Mouse (Mus musculus): Measurements from ENCODE around the gene Plcxd3. TPM values are rescaled to one million over a fixed set of nuclear protein-coding genes. Genes with fewer than 3 reads are reported as not detected.

Gene Plcxd3
- total RNA-seq, 2 experiments from 2014 or later = 19.3 to 21.5 TPM

DNA sequence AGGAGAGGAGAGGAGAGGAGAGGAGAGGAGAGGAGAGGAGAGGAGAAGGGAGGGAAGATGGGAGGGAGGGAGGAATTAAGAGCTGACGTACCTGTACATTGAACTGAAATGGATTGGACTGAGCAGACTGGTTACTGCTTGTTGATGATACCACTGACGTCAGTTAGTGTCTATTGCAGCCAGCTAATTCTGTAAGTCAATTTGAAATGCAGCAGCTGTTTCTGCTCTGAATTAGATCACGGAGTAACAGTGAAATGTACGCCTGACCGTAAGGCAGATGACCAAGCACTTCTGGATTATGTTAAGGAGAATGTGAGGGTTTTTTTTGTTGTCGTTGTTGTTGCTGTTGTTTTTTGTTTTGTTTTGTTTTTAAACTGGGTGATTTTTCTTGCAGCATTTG lies 230.3 kb downstream of the Plcxd3 start:
- TF ChIP-seq CTCF (conservative IDR thresholded peaks at IDR 0.05) = no peak
- DNase-seq (ENCODE audit: low spot score in 2 of 2) = no peak
- no peak overlapping the region for H3K27ac ChIP-seq
- no peak overlapping the region for H3K4me3 ChIP-seq

Data from layer of hippocampus, adult 2 months (tissue).